Mouse (Mus musculus) cerebellum, adult 8-10 months (tissue): ENCODE results near the gene Mn1.

Experiments
- DNase-seq: peaks from one replicate; pipeline ENCODE4 v3.0.0; 2022

The Mn1 gene

DNA sequence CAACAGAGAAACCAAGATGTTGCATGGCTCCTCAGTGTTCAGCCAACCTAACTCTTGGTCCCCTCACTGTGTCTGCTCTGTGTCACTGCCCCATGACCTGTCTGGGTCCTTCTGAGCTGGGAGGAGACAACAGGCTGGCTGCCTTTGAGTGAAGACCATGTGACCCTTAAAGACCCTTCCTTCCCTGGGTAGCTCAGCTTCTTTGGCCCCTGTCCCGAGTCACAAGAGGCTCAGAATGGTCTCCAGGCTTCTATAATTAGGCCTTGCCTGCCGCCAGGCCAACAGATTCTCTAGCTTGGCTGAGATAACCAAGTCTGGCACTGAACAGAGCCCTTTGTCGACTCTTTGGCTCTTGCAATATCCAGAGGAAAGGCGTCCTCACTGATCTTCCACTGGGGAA lies 73.4 kb downstream of the Mn1 start:
- DNase-seq, result no peak

DNA sequence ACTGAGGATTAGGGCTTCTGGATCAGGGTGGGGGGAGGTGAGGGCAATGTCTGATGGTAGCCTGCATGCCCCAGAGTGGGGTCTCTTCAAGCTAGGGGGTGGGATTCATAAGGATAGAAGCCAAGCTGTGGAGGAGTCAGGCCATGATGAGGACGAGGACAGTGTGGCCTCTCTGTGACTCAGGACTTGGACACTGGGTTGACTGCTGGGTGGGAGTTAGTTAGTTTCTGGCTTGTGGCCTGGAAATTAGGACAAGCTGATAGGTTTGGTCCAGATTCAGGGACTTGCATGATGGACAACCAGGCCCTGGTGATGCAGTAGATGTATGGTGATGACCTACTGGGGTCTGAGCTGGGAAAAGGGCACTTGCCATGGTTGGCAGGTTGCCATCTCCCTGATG lies 74.3 kb downstream of the Mn1 start:
- no peak for DNase-seq

DNA sequence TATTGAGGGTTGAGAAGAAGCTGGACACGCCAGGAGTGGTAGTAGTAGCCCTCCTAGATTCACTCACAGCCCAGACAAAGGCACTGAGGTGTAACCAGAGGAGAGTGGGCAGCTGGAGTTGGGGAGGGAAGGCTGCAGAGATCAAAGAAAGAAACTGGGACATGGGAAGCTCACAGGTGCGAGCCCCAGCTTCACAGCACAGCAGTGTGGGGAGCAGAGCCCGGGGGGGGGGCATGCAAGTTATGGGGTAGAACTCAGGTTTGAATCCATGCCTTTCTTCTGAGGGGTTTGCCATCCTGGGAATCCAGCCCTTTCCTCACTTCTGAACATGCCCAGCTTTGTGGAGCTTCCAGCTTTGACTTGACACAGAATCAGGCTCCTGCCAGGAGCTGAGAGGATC lies 82.9 kb downstream of the Mn1 start:
- DNase-seq, result no peak

DNA sequence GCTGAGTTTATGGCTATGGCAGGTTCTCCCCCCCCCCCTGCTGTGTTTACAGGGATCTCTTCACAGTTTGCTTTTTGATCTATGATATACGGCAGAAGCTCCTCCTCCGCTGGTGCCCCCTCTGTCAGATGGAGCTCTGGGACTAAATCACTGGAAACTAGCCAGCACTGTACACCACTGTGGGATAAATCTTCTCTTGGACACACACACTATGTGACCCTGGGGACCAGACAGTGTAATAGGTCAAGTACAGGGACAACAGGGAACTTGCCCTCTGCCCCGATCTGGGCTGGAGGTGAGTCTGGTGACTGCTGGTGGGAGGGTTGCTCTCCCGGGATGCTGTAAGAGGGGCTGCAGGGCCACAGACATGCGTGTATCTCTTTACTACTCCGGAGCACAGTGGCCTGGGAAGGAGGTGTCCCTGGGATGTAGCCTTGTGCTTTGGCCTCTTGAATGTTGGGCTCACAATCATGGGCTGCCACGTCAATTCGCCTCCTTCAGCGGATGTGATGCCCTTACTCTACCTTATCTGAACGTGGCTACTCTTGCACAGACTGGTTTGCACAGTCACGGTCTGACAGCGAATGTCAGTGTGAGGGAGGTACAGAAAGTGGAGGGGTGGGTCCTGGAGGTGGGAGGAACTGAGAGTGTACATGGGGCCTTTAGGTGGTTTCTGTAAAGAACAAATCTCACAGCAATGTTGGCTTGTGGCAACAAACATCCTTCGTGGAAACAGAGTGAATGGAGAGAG lies 84.7 kb downstream of the Mn1 start:
- no peak for DNase-seq

DNA sequence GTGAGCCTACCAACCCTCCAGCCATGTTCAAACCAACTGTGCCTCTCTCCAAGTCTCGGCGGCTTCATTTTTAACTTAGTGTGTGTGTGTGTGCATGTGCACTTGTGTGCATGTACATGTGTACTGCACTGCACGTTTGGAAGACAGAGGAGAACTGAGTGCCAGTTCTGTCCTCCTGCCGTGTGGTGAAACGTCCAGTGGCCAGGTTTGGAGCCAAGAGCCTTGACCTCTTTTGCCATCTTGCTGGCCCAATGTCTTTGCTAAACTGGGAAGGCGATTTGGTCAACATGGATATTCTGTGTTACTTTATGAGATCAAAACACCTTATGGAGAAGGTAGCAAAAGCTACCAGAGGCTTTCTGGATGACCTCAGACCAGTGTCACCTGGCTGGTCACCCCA lies 88.1 kb downstream of the Mn1 start:
- DNase-seq, result no peak

DNA sequence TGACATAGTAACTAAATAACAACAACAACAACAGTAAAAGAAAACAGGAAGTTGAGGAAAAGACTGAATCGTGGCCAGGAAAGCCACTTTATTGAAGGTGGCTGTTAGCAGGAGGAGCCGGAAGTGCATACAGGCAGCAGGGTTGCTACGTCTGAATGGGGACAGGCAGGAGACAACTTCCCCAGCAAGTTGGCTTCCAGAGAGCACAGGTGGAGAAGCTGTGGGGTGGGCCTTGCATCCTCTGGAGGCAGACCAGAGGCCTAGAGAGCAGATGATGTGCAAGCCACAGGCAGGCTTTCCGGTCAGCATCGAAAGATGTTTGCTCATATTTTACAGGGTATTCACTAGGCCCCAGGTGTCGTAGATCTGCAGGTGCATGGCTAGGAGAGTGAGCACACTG lies 88.7 kb downstream of the Mn1 start:
- DNase-seq, result no peak

DNA sequence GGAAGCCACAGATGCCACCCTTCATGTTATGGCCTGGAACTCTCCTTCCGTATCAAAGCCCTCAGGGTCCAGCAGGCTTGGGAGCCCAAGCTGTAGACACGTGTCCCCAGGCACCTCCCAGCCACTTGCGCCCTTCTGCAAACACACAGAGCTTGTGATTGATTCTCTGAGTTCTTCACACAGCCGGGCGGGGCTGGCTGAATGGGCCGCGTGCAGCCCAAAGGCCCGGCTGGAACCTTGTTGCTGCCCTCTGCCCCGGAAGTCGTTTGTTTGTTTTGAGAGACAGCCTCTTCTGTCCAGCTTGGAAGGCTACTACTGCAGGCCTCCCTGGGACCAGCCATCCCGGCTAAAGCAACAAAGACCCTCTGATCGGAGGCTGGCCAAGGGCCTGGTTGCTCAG lies 89.2 kb downstream of the Mn1 start:
- no peak for DNase-seq
